In the genomic region with DNA sequence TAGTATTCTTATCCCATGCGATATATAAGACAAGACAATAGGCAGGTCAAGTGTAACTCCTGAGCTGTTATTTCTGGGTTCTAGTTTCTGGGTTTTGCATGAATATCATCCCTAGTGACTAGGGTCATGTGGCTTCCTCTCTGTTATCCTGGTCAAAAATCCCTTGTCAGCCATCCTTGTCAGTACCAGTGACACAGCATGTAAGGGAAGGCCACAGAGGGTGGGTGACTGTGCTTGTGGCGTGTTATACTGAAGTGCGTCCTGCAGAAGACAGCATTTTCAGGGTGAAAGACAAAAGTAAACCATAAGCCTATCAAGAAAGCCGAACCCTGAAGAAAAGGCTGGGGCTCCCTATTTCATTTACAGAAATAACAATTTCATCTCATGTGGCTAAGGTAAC, we compare ENCODE assay signal across 30 mouse cellular contexts. TPM values are rescaled to one million over a fixed set of nuclear protein-coding genes. Genes with fewer than 3 reads are reported as not detected.
DNase-seq lines count a peak whose midpoint lies in the region; ATAC-seq lines count a peak whose summit lies in the region.
"Had no signal": no experiment of that assay in that cellular context is flagged by ENCODE, and none has a peak within 500 bp of the region (broad histone marks: within the 10 kb centered on the region; RNA-seq: fewer than 3 reads in every experiment).

No protein-coding gene starts in this region.

- peak; percentile 15 for ATAC-seq in common myeloid progenitor, adult 5-6 weeks (replicated peaks; ENCODE audit: low read depth, poor library complexity, severe bottlenecking)
- peak; percentile 76 for ATAC-seq in liver, embryonic 12.5 days
- peak; percentile 19 for ATAC-seq in megakaryocyte progenitor cell, adult 5-6 weeks (replicated peaks; ENCODE audit: poor library complexity)
- no peak for ATAC-seq in cerebellum, adult (ENCODE audit: insufficient number of reproducible peaks, low FRiP score, low TSS enrichment)
- ATAC-seq: forebrain, embryonic 15.5 days had no signal

- peak; percentile 73 for DNase-seq in heart, adult 11 months
- no peak for DNase-seq in heart, postnatal 14 days
- no peak for DNase-seq in gastrocnemius, postnatal 36 days
- no peak for DNase-seq in thymus, postnatal 0 days (ENCODE audit: low spot score)
- DNase-seq: adrenal gland, postnatal 25 days; cerebellum, adult 11-12 months; cerebellum, postnatal 14 days; embryo, embryonic 11 days; gastrocnemius, postnatal 14 days; heart, adult 2 months; kidney, adult 11 months; kidney, postnatal 4 days; layer of hippocampus, adult 9-11 months; left cerebral cortex, postnatal 4 days; lung, postnatal 4 days; right cerebral cortex, postnatal 14 days; thymus, postnatal 36 days had no signal

- peak overlapping the region; percentile 35; the same call in 1 of the 2 replicates for H3K9ac ChIP-seq in liver, embryonic 12.5 days
- H3K9ac ChIP-seq: embryonic facial prominence, embryonic 13.5 days; forebrain, embryonic 15.5 days; heart, embryonic 13.5 days; hindbrain, embryonic 13.5 days; kidney, embryonic 15.5 days; limb, embryonic 15.5 days; midbrain, embryonic 12.5 days had no signal

- H3K9me3 ChIP-seq in liver, embryonic 12.5 days (replicated peaks), result peaks cover 5% of the 10 kb centered on the region
- H3K9me3 ChIP-seq: embryonic facial prominence, embryonic 13.5 days; kidney, embryonic 15.5 days; limb, embryonic 15.5 days had no signal

- peak overlapping the region; percentile 58 for H3K4me2 ChIP-seq in liver, embryonic 12.5 days
- H3K4me2 ChIP-seq: embryonic facial prominence, embryonic 13.5 days; forebrain, embryonic 15.5 days; heart, embryonic 13.5 days; hindbrain, embryonic 13.5 days; kidney, embryonic 15.5 days; limb, embryonic 15.5 days; midbrain, embryonic 12.5 days had no signal

- peak overlapping the region; percentile 10; the same call in 1 of the 2 replicates for H3K4me3 ChIP-seq in liver, embryonic 12.5 days
- H3K4me3 ChIP-seq: embryonic facial prominence, embryonic 13.5 days; forebrain, embryonic 15.5 days; heart, adult 2 months; heart, embryonic 13.5 days; hindbrain, embryonic 13.5 days; kidney, embryonic 15.5 days; left cerebral cortex, adult 2 months; limb, embryonic 15.5 days; midbrain, embryonic 12.5 days had no signal

- H3K4me1 ChIP-seq in liver, embryonic 12.5 days, result peaks cover 52% of the 10 kb centered on the region

- H3K27ac ChIP-seq in liver, embryonic 12.5 days, result peak overlapping the region; percentile 94
- H3K27ac ChIP-seq: embryonic facial prominence, embryonic 13.5 days; forebrain, embryonic 15.5 days; heart, adult 2 months; hindbrain, embryonic 13.5 days; kidney, embryonic 15.5 days; left cerebral cortex, adult 2 months; limb, embryonic 15.5 days; midbrain, embryonic 12.5 days had no signal

- H3K27me3 ChIP-seq in liver, embryonic 12.5 days (replicated peaks), result peaks cover 2% of the 10 kb centered on the region; the same call in 1 of the 2 replicates
- H3K27me3 ChIP-seq: embryonic facial prominence, embryonic 13.5 days; heart, embryonic 13.5 days; kidney, embryonic 15.5 days; limb, embryonic 15.5 days had no signal

- H3K36me3 ChIP-seq in liver, embryonic 12.5 days, result no peaks in the 10 kb centered on the region
- H3K36me3 ChIP-seq: embryonic facial prominence, embryonic 13.5 days; forebrain, embryonic 15.5 days; heart, embryonic 13.5 days; hindbrain, embryonic 13.5 days; kidney, embryonic 15.5 days; limb, embryonic 15.5 days; midbrain, embryonic 12.5 days had no signal

- intact Hi-C loops in heart, postnatal 14 days (cut with DNase I), result no loop called here
- intact Hi-C loops in gastrocnemius, postnatal 36 days (cut with DNase I), result no loop called here

- 38% methylated on average over 4 of the region's 4 CpGs for WGBS in liver, embryonic 12.5 days (ENCODE audit: insufficient replicate concordance)

RNA-seq across cellular contexts. Expression of gene Echdc3, which starts 50.7 kb away (rescaled TPM):
- total RNA-seq in heart, postnatal 14 days (2021), result 10 to 100 TPM; 16.3 to 17.0 TPM
- 0.78 TPM in 1 of 2 replicates, not detected in the other for total RNA-seq in common myeloid progenitor, adult 5-6 weeks (2017)
- polyA plus RNA-seq in liver, embryonic 12.5 days (2016; fragmentation: Nextera tagmentation; extraction: Ambion mirVana), result 4.7 and 4.8 TPM in 2 replicates
- total RNA-seq in megakaryocyte progenitor cell, adult 5-6 weeks (2015), result 1.2 and 2.4 TPM in 2 replicates
- total RNA-seq in megakaryocyte progenitor cell, adult 5-6 weeks (2017), result 0.41 and 1.5 TPM in 2 replicates
- 1 to 10 TPM; 7.3 to 7.6 TPM for total RNA-seq in gastrocnemius, postnatal 36 days (2021)
- 2.2 and 2.4 TPM in 2 replicates for polyA plus RNA-seq in thymus, postnatal 0 days (2015; fragmentation: Nextera tagmentation; extraction: Ambion mirVana)
- total RNA-seq: monocyte, adult 5-6 weeks had no signal

RNA-seq across cellular contexts. Expression of gene Usp6nl, which starts 58.9 kb away (rescaled TPM):
- 1 to 10 TPM; 8.5 to 9.1 TPM for total RNA-seq in heart, postnatal 14 days (2021)
- total RNA-seq in common myeloid progenitor, adult 5-6 weeks (2017), result 14.2 and 24.0 TPM in 2 replicates
- 7.7 and 7.9 TPM in 2 replicates for polyA plus RNA-seq in liver, embryonic 12.5 days (2016; fragmentation: Nextera tagmentation; extraction: Ambion mirVana)
- total RNA-seq in megakaryocyte progenitor cell, adult 5-6 weeks (2015), result 13.3 and 19.2 TPM in 2 replicates
- 7.0 and 8.8 TPM in 2 replicates for total RNA-seq in megakaryocyte progenitor cell, adult 5-6 weeks (2017)
- total RNA-seq in gastrocnemius, postnatal 36 days (2021), result 1 to 10 TPM; 3.5 to 3.6 TPM
- 5.0 and 5.3 TPM in 2 replicates for polyA plus RNA-seq in thymus, postnatal 0 days (2015; fragmentation: Nextera tagmentation; extraction: Ambion mirVana)
